Mouse (Mus musculus) ES-E14 (cell line): ENCODE measurements around the gene Arhgef2.

Source experiments
- HCFC1 ChIP-seq: IDR thresholded peaks from 2 replicates; pipeline ENCODE4 v1.6.1; 2012; ENCODE audit warnings: low read length, inconsistent platforms, borderline replicate concordance; ENCODE audit not compliant: insufficient read depth
- MAFK ChIP-seq: IDR thresholded peaks from 2 replicates; pipeline ENCODE4 v1.6.1; 2014; ENCODE audit warnings: mild to moderate bottlenecking, low read depth, low read length, inconsistent platforms; ENCODE audit not compliant: insufficient read depth
- ZC3H11A ChIP-seq: IDR thresholded peaks from 2 replicates; pipeline ENCODE4 v1.6.1; 2012; ENCODE audit warnings: low read depth, mild to moderate bottlenecking, inconsistent platforms, low read length, borderline replicate concordance
- ZNF384 ChIP-seq: IDR thresholded peaks from 2 replicates; pipeline ENCODE4 v1.6.1; 2012; ENCODE audit warnings: low read depth, low read length, inconsistent platforms

GRCm38 (mm10) chr3:88579454-88580117 is 26.2 kb upstream of the Arhgef2 start:
- TF ChIP-seq ZC3H11A (no peak), ZNF384 (no peak), MAFK (no peak), HCFC1 (peak; percentile 99)
